Mouse (Mus musculus) gastrocnemius, postnatal 14 days (tissue): Measurements from ENCODE around the gene Ubl7. TPM values are rescaled to one million over a fixed set of nuclear protein-coding genes. Genes with fewer than 3 reads are reported as not detected.

ENCODE experiments used
- DNase-seq: peaks from one replicate; pipeline ENCODE4 v3.0.0; 2021; ENCODE audit warnings: mixed read lengths
- intact Hi-C: fragments of 180-260 bp; cut with DNase I; formaldehyde crosslinking; loops from one replicate; pipeline ENCODE4 v1.15.1; 2025; ENCODE audit warnings: low total_unique reads
- total RNA-seq, 2 experiments: library from RNA; stranded (reverse); gene quantifications; 2 replicates each; pipeline ENCODE4 v1.2.3; 2021

Gene Ubl7
- total RNA-seq, 2 experiments from 2014 or later = 52.3 to 55.3 TPM

DNA sequence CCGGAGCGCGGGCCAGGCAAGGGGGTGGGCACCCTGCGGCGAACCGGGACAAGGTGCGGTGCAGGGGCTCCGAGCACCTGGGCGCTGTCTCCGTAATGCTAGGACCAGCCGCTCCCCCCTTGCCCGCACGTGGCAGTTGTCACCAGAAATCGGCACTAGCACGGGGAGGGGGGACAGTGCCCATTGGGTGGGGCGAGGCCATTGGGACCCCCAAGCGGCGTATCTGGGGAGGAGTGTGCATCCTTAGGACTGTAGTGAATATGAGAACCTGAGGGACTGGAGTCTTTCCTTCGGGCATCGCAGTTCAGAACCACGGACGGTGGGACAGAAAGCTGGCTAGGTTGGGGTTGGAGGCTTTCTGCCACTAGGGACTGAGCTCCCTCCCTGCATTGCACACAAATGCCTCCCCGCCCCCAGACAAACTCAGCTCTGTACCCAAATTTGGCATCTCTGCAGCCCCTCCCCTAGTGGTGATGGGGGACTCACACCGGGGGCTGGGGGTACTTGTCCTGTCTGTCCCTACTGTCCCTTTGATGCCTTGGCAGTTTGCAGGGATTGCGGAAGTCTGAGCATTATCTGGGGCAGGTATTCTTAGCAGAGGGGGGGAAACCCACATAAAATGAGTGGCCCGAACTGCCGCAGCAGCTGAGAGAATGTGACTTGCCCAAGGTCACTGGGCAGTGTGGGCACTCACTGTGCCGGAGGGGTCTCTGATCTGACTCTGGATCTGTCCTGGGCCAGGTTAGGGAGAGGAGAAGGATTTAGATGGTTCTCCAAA lies 30.3 kb downstream of the Ubl7 start:
- no peak for DNase-seq
- intact Hi-C loops = no loop called here

DNA sequence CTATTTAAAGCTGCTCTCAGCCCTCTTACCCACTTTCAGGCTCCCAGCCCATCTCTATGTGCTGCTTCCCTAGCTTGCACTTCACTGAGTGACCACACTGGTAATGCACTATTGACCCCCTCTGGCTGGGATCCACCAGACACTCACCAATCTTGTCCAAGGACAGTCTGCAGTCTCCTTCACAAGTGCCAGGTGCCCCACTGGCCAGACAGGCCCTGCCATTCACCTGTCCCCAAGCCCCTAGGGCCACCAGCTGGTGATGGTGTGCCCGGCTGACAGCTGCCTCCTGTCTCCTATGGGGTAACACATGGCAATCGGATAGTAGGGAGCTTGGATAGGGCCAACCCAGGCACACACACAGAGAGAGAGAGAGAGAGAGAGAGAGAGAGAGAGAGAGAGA lies 31.3 kb downstream of the Ubl7 start:
- intact Hi-C loops = loop anchor here (2.0 kb wide), 1 partner anchor 49 kb away; no protein-coding TSS in a partner anchor
- DNase-seq = no peak

DNA sequence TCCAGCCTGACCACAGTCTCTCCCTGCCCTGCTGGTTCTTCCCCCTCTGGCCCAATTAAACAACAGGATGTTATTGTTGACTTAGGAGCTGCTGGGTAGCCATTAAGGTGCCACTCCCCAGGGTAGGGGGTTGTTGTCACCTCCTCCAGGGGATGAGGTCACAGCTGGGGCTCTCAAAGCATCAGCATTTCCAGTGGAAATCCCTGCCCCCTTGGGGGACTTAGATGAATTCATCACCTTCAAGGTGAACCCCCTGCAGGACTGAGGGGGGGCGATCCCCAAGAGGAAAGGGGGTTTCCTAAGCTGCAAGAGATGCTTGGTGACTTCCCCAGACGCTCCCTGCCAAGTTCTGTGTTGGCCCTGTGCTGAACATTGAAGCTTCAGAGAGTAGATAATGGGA lies 32.3 kb downstream of the Ubl7 start:
- DNase-seq = no peak

DNA sequence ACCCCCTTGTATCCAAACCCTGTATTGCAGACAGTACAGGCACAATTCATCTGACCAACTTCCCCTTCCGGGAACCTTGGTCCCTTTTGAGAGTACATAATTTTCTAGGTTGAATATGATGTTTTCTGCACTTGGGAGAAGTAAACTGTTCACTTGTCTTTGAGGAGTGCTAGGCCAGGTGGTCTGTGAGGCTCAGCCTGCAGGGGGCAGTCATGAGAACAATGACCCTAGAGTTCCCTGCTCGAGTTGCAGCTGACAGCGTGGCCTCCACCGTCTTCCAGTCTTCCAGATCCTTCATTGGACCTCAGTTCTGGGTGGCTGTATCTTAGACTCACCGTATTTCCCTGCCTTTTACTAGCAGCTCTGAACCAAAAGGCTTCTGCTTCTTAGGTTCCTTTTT lies 33.8 kb downstream of the Ubl7 start:
- intact Hi-C loops = no loop called here
- peak; percentile 65 for DNase-seq

More for the DNA sequence above, 32.3 kb downstream of the Ubl7 start:
- intact Hi-C loops = loop anchor here (2.0 kb wide), 1 partner anchor 48 kb away; no protein-coding TSS in a partner anchor

DNA sequence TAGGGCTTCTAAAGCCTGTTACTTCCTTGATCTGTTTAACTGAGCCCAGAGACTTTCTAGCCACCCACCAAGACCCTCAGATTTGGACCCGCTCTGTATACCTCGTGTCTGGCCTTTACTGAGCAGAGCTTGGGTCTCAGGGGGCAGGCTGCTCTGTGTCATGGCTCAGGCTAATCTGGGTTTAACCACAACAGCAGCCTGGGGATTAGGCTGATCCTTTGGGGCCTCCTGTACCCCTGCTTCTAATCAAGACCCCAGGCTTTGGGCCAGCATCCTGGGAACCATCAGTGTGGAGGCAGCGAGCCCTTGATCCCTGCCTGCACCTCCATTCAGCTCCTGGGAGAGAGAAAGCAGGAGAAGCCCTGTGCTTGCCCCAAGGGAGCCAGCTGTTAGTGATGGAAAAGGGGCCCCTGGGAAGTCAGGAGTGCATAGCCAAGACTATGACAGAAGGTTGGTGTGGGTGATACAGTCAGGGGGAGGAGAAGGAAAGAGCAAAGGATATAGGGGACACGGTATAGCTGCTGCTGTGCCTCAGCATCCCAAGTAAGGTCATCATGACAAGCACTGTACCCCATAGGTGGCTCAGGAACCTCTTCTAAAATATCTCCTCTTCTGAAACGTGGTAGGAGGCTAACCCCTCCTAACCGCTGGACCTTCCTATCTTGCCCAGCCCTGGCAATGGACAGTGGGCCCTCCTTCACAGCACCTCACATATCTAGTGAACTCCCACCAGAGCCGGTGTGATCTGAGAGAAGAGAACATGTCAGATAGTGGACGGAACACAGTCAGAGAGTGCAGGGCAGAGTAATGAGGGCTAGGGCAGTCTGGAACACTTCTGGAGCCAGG lies 35.2 kb downstream of the Ubl7 start:
- intact Hi-C loops = no loop called here
- DNase-seq = no peak

DNA sequence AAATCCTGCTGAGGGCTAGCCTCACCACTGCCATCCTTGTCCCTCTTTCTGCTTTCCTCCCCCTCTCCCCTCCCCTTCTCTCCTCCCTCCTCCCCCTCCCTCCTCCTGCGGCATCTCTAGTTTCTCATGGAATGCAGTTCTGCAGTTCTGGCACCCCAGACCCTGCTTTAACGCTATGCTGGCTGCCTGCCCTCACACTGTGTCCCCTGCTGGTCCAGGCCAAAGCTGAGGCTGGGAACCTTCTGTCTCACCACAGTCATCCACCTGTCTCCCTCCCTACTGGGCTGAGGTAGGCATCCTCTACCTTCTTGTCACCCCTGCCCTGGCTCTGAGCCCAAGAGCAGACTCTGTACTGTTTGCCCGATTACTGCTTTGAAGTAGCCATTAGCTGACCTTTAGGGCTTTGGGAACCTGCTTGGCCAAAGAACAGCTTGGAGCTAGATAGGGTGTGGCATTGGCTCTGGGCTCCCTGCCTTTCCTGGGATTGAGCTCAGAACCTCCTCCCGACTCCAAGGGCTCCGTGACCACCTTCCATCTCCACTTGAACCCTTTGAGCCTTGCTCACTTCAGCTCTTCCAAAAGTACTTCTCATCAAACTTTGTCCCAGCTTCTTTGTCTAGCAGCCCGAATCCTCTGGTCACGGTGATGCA lies 36.7 kb downstream of the Ubl7 start:
- intact Hi-C loops = no loop called here
- DNase-seq = no peak

DNA sequence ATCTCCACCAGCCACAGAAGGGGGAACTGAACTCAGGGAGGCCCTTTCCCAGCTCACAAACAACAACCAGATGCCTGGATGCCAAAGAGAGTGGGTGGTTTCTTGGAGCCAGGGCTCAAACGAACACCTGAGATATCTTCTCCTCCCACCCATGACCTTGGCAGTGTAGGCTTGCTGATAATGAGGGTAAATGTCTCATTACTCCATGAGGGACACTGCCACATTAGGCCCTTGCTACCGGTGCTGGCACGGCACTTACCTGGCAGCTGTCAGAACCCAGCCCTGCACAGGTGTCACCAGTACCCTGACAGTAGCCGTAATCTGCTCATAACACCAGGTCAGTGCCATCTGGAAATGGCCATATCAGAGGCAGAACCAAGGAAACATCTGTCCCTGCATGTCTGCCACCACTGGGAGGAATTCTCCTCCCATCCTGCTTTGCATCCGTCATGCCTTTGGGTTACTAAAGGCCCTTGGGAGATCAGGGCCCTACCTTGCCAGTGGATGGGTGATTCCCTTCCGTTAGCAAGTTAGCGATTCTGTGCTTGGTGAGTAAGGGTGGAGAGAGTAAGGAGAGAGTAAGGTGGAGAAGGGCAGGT lies 37.7 kb downstream of the Ubl7 start:
- intact Hi-C loops = no loop called here
- DNase-seq = no peak

GRCm38 (mm10) chr9:57949102-57949704 lies 38.4 kb downstream of the Ubl7 start:
- intact Hi-C loops = no loop called here
- no peak for DNase-seq

DNA sequence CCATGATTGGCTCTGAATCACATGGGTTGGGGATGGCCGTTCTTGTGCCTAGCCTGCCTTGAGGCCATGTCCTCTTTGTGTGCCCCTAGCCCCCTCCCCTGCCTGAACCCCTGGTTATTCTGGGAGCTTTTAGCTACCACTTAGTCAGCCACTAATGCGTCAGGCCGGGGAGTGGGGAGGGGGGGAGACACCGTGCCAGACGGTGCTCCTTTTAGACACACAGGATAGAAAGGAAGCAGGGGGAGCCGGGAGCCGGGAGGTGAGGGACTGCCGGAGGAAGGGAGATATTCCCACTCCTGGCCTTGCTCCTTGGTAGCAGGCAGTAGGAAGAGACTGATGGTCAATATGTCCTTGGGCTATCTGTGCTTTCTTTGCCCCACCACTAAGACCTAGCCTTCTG lies 39.1 kb downstream of the Ubl7 start:
- intact Hi-C loops = no loop called here
- no peak for DNase-seq

GRCm38 (mm10) chr9:57950519-57950918 lies 39.7 kb downstream of the Ubl7 start:
- intact Hi-C loops = no loop called here
- no peak for DNase-seq

DNA sequence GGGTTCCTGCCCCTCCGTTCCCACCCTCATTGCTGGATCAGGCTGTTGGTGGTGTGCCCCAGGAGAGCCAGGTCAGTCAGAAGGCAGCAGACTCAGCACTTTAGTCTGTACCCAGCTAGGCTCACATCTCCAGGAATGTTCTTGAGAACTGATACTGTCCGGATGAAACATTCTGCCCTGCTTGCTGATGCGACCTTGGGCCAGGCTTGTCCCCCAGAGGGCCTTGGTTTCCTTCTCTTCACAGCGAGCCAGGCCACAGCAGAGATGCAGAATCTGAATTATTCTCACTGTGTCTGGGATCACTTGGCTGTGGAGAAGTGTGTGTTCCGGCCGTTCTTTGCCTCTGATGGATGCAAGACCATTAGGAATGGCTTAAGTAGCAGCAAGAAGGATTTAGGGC lies 41.2 kb downstream of the Ubl7 start:
- DNase-seq = no peak
- intact Hi-C loops = no loop called here

- DNase-seq = no peak
- intact Hi-C loops = no loop called here
Observed at GRCm38 (mm10) chr9:57954962-57955744, 44.4 kb downstream of the Ubl7 start.

DNA sequence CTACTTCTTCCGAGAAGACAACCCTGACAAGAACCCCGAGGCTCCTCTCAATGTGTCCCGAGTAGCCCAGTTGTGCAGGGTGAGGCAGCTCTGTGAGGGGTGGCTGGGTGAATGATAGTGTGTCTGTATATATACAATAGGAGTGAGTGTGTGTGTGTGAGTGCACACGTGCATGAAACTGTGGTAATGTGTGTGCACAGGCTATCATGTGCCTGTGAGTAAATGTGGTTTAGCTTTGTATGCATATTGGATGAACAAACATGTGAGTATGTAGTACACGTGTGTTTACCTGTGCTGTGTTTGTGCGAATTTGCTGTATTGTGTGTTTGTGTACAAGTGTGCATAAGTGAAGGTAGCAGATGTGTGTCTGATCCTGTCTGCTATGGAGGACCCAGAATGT lies 45.0 kb downstream of the Ubl7 start:
- no peak for DNase-seq
- intact Hi-C loops = no loop called here

GRCm38 (mm10) chr9:57956196-57956837 lies 45.5 kb downstream of the Ubl7 start:
- DNase-seq = no peak
- intact Hi-C loops = no loop called here

DNA sequence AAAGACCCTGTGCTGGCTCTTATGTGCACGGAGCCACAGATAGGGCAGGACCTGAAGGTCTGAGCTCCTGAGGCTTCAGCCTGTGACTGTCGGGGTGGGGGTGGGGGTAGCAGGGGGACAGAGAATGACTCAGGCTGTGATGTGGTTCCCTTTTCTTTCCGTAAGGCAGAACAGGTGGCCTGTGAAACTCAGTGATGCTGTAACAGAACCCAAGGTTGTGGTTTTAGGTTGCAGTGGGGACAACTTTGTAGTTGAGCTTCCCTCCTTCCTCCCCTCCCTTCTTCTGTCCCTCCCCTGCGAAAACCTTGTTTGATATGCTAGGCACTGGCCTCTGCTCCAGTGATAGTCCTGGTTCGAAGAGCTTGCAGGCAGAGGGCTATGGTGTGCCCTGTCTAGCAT lies 46.1 kb downstream of the Ubl7 start:
- DNase-seq = no peak

DNA sequence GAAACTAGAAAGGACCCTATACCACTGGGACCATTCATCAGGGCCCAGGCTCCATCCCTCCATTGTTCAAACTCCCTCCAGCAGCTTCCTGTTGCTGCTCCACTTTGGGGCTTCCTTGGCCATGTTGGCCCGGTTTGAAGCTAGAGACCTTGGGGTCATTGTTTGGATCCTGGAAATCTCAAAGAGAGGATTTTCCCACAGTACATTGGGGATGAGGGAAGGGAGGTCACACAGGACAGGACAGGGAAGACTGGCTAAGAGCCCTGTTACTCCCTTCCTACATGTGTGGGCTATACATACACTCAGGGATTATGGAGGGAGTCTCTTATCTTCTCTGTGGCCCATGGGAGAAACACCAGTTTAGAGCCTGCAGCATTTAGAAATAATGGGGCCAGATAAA lies 47.8 kb downstream of the Ubl7 start:
- intact Hi-C loops = no loop called here
- DNase-seq = no peak

More for the DNA sequence above, 46.1 kb downstream of the Ubl7 start:
- intact Hi-C loops = no loop called here

- DNase-seq = no peak
- intact Hi-C loops = no loop called here
Observed at GRCm38 (mm10) chr9:57959399-57959798, 48.6 kb downstream of the Ubl7 start.
